Mouse (Mus musculus) intestine, embryonic 14.5 days (tissue): ENCODE measurements at regions not wholly inside any gene's neighbourhood (a gene's known extent, or its start where the extent isn't known, plus 50 kb on each side); places are given as distances from the start of the nearest gene placed in this dataset.

Experiments used
- ATAC-seq: fragments of 200-750 bp; cut with Nextera tagmentation; replicated peaks from 2 replicates; pipeline ENCODE4 v1.8.0; 2017; ENCODE audit warnings: low read depth, moderate number of reproducible peaks, moderate TSS enrichment, moderate library complexity; ENCODE audit not compliant: low FRiP score, low TSS enrichment
- DNase-seq: peaks from one replicate; pipeline ENCODE4 v3.0.0-alpha.2; 2018; ENCODE audit warnings: low spot score
- H3K27ac ChIP-seq: fragments of 300-500 bp; sonication (generic); 2 replicates; pipeline ENCODE4 v1.5.1; 2014; ENCODE audit warnings: low read depth, mild to moderate bottlenecking, control low read depth
- H3K27me3 ChIP-seq: fragments of 300-500 bp; sonication (generic); replicated peaks from 2 replicates; pipeline ENCODE4 v1.6.1; 2014; ENCODE audit warnings: low read length, control low read depth; ENCODE audit not compliant: control insufficient read depth, insufficient read depth
- H3K36me3 ChIP-seq: fragments of 300-500 bp; sonication (generic); 2 replicates; pipeline ENCODE4 v1.6.1; 2014; ENCODE audit warnings: low read length, control low read depth; ENCODE audit not compliant: control insufficient read depth, insufficient read depth
- H3K4me1 ChIP-seq: fragments of 300-500 bp; sonication (generic); replicated peaks from 2 replicates; pipeline ENCODE4 v1.6.1; 2014; ENCODE audit warnings: low read length, control low read depth, mixed read lengths; ENCODE audit not compliant: control insufficient read depth, insufficient read depth
- H3K4me2 ChIP-seq: fragments of 300-500 bp; sonication (generic); 2 replicates; pipeline ENCODE4 v1.6.1; 2014; ENCODE audit warnings: low read length
- H3K4me3 ChIP-seq: fragments of 300-500 bp; sonication (generic); 2 replicates; pipeline ENCODE4 v1.5.1; 2014; ENCODE audit warnings: low read depth, low read length, control low read depth, mixed read lengths
- H3K9ac ChIP-seq: fragments of 300-500 bp; sonication (generic); 2 replicates; pipeline ENCODE4 v1.6.1; 2014; ENCODE audit warnings: mild to moderate bottlenecking, low read length
- H3K9me3 ChIP-seq: fragments of 300-500 bp; sonication (generic); 2 replicates; pipeline ENCODE4 v1.6.1; 2016; ENCODE audit warnings: low read length, control low read depth; ENCODE audit not compliant: control insufficient read depth
- WGBS: fragments of 180-500 bp; shearing (Covaris S2); extraction: QIAGEN DNeasy Blood & Tissue Kit; methylation state at CpG from one replicate; pipeline ENCODE4 v1.1.7; 2014; 5-methylcytosine and 5-hydroxymethylcytosine counted together

GRCm38 (mm10) chr8:90070006-90070405, 278.1 kb downstream of the Tox3 start:
- Histone ChIP-seq H3K36me3 (no peaks in the 10 kb centered on the region), H3K9me3 (no peaks in the 10 kb centered on the region), H3K27me3 (no peaks in the 10 kb centered on the region), H3K4me1 (peaks cover 5% of the 10 kb centered on the region; the same call in 1 of the 2 replicates), H3K4me3 (no peak overlapping the region), H3K9ac (no peak overlapping the region), H3K27ac (no peak overlapping the region), H3K4me2 (no peak overlapping the region)
- DNase-seq, result no peak
- ATAC-seq, result no peak
- 38% methylated on average over 5 of the region's 5 CpGs for WGBS

GRCm38 (mm10) chr8:90069411-90069993, 278.6 kb downstream of the Tox3 start:
- no peak overlapping the region for H3K9ac ChIP-seq
- H3K27ac ChIP-seq, result no peak overlapping the region
- peaks cover 5% of the 10 kb centered on the region; the same call in 1 of the 2 replicates for H3K4me1 ChIP-seq
- H3K4me2 ChIP-seq, result peak overlapping the region; percentile 26; the same call in 1 of the 2 replicates
- no peaks in the 10 kb centered on the region for H3K9me3 ChIP-seq
- no peaks in the 10 kb centered on the region for H3K27me3 ChIP-seq
- 14% methylated on average over 10 of the region's 10 CpGs for WGBS
- DNase-seq (no peak), ATAC-seq (no peak)
- no peaks in the 10 kb centered on the region for H3K36me3 ChIP-seq
- no peak overlapping the region for H3K4me3 ChIP-seq

DNA sequence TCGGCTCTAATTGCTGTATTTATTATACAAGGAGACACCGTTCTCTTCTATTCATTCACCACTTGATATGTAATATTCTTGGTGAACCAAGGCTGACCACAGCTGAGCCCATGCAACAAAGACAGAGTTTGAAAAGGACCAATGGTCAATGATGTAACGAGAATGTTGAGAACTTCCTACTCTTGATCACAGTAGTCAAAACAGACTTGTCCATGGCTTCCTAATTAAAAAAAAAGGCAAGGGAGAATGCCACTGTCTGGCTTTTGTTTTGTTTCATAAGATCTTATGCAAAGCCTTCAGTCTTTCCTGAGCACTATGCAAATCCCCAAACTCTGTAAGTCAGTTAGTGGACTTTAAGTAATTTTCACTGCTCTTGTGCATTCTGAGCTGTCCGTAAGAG, 279.7 kb downstream of the Tox3 start:
- Histone ChIP-seq H3K27me3 (no peaks in the 10 kb centered on the region), H3K9me3 (no peaks in the 10 kb centered on the region), H3K4me1 (peaks cover 5% of the 10 kb centered on the region; the same call in 1 of the 2 replicates), H3K27ac (no peak overlapping the region), H3K36me3 (no peaks in the 10 kb centered on the region), H3K9ac (no peak overlapping the region), H3K4me3 (no peak overlapping the region), H3K4me2 (no peak overlapping the region)
- ATAC-seq (no peak), DNase-seq (no peak)
- 90% methylated on average over 4 of the region's 4 CpGs for WGBS

DNA sequence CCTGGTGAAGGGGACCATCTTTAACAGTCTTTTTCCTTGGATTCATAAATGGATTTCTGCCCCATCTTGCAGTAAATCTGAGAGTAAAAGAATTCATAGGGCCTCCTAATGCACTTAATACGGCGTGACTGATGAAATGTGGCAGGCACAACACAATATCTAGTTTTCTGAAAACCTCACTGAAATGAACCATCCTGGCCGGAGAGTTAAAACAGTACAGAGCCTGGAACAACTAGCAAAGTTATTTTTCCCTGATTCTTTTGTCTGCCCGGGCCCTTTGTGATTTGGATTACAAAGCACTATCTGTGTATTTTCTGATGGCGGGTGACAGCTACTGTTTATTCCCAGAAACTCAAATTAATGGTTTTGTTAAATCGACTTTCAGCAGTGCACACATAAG, 283.8 kb downstream of the Tox3 start:
- Histone ChIP-seq H3K4me2 (no peak overlapping the region), H3K9me3 (no peaks in the 10 kb centered on the region), H3K36me3 (no peaks in the 10 kb centered on the region), H3K4me3 (no peak overlapping the region), H3K27me3 (no peaks in the 10 kb centered on the region), H3K27ac (no peak overlapping the region), H3K9ac (no peak overlapping the region), H3K4me1 (peaks cover under 1% of the 10 kb centered on the region; the same call in 1 of the 2 replicates)
- 29% methylated on average over 6 of the region's 6 CpGs for WGBS
- DNase-seq (peak; percentile 51), ATAC-seq (no peak)

GRCm38 (mm10) chr8:90063291-90063690, 284.9 kb downstream of the Tox3 start:
- peak; percentile 28 for DNase-seq
- no peaks in the 10 kb centered on the region for H3K36me3 ChIP-seq
- 100% methylated on average over 1 of the region's 1 CpGs for WGBS

DNA sequence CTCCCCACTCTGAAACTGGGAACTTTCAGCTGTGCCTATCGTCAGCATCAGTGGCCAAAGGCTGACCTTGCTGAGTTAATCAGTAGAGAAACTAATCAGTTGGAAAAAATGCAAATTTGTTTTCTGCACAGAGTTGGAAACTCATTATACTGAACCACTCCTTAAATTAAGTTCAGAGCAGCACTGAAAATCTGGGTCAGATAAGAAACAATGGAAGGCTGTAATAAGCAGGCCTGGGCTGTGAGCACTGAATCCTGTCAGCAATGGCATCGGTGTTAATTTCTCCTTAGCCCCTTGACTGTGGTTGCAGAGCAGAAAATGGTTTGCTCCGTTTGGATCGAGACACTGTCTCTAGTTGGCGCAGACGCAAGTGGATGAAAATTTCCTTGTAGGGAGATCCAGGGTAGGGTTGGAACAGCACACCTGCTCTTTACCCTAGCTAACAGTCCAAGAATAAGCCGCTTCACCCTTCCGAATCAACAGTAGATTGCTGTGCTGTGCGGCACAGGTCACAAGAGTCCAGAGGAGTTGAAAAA, 289.4 kb downstream of the Tox3 start:
- Histone ChIP-seq H3K4me2 (no peak overlapping the region), H3K9me3 (no peaks in the 10 kb centered on the region), H3K4me3 (no peak overlapping the region), H3K36me3 (no peaks in the 10 kb centered on the region), H3K4me1 (no peaks in the 10 kb centered on the region), H3K27ac (no peak overlapping the region), H3K27me3 (no peaks in the 10 kb centered on the region), H3K9ac (no peak overlapping the region)
- DNase-seq, result peak; percentile 35
- no peak for ATAC-seq
- WGBS, result 80% methylated on average over 9 of the region's 9 CpGs

More at GRCm38 (mm10) chr8:90063291-90063690, 284.9 kb downstream of the Tox3 start:
- H3K4me2 ChIP-seq, result no peak overlapping the region
- H3K9me3 ChIP-seq, result no peaks in the 10 kb centered on the region
- H3K4me3 ChIP-seq, result no peak overlapping the region
- H3K9ac ChIP-seq, result no peak overlapping the region
- H3K4me1 ChIP-seq, result no peaks in the 10 kb centered on the region
- no peak overlapping the region for H3K27ac ChIP-seq
- H3K27me3 ChIP-seq, result no peaks in the 10 kb centered on the region
- ATAC-seq, result no peak

DNA sequence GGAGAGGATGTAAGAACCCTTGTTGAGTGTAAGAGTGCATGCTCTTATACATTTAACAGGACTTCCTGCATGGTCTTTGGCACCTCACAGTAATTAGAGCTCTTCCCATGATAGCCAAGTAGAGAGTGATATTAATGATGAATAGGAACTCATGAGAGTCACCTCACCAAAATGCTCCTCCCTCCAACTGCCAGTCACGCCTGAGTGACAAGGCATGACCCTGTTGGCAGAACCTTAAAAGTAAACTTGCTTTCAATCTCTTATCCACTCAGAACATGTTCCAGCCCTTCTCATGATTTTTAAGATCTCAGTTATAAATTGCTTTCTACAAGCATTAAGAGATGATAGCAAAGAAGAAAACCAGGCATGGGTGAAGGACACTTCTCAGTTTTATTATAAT, 291.8 kb downstream of the Tox3 start:
- DNase-seq (no peak), ATAC-seq (no peak)
- WGBS, result 78% methylated on average over 1 of the region's 1 CpGs
- no peaks in the 10 kb centered on the region for H3K27me3 ChIP-seq
- no peak overlapping the region for H3K4me2 ChIP-seq
- H3K27ac ChIP-seq, result no peak overlapping the region
- no peak overlapping the region for H3K4me3 ChIP-seq
- no peaks in the 10 kb centered on the region for H3K36me3 ChIP-seq
- H3K4me1 ChIP-seq, result no peaks in the 10 kb centered on the region
- no peak overlapping the region for H3K9ac ChIP-seq
- H3K9me3 ChIP-seq, result no peaks in the 10 kb centered on the region

GRCm38 (mm10) chr8:90046779-90047178, 301.4 kb downstream of the Tox3 start:
- Histone ChIP-seq H3K27me3 (no peaks in the 10 kb centered on the region), H3K9ac (no peak overlapping the region), H3K36me3 (no peaks in the 10 kb centered on the region), H3K4me1 (no peaks in the 10 kb centered on the region), H3K4me3 (no peak overlapping the region), H3K27ac (no peak overlapping the region), H3K4me2 (no peak overlapping the region), H3K9me3 (no peaks in the 10 kb centered on the region)
- no peak for ATAC-seq
- DNase-seq, result no peak
- 61% methylated on average over 9 of the region's 9 CpGs for WGBS

DNA sequence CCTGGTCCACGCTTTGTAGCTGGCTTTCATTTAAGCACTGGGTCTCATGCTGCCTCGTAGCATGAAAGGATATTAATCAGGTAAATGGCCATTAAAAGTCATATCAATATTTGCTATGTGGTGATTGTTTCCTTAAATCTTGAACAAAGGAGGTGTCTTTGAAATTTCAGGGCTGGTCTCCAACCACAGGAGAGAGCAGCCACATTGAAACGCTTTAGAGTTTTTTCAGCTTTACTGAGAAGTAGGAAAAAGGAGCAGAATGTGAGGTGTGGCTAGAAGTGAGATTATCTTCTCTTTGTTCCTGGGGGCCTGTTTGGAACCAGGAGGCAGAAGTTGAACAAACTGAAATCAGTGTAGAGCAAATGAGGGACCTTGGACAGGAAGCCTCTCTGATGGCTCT, 311.7 kb downstream of the Tox3 start:
- Histone ChIP-seq H3K36me3 (no peaks in the 10 kb centered on the region), H3K9ac (no peak overlapping the region), H3K27me3 (no peaks in the 10 kb centered on the region), H3K4me1 (no peaks in the 10 kb centered on the region), H3K4me3 (no peak overlapping the region), H3K9me3 (no peaks in the 10 kb centered on the region), H3K27ac (no peak overlapping the region), H3K4me2 (no peak overlapping the region)
- DNase-seq (no peak), ATAC-seq (no peak)
- 58% methylated on average over 3 of the region's 3 CpGs for WGBS
